Mouse (Mus musculus): Measurements from ENCODE around the gene Ccr3. TPM values are rescaled to one million over a fixed set of nuclear protein-coding genes. Genes with fewer than 3 reads are reported as not detected.

Gene Ccr3
- polyA plus RNA-seq, 1 experiment from 2014 or later: 0.05 TPM

DNA sequence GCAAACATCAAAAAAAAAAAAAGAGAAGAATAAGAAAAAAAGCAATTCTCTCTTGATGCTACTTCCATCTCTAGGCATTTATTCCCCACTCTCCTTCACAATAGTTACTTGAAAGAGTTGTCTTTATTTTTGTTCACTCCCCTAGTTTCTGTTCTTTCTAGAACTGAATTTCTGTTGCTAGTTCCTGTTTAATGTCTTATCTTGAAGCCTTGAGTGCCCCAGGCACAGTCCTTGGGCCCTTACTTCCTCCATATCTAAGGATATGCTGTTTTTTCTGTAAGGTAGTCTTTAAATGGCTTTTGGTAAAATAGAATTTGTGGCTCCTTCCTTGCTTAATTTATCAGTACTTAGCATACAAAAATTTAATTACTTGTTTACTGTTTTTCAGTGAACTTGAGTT, 36.8 kb upstream of the Ccr3 start:
- Histone ChIP-seq H3K36me3 (ENCODE audit: control insufficient read depth, insufficient read depth, low read length) (no peaks in the 10 kb centered on the region), H3K9ac (ENCODE audit: low read length) (no peak overlapping the region), H3K27me3 (ENCODE audit: control insufficient read depth, insufficient read depth, low read length) (no peaks in the 10 kb centered on the region), H3K4me3 (ENCODE audit: control insufficient read depth in 1 of 2, insufficient read depth in 1 of 2, low read depth in 1 of 2, low read length in 2 of 2) (no peak overlapping the region), H3K9me3 (ENCODE audit: control insufficient read depth, low read length) (no peaks in the 10 kb centered on the region), H3K4me1 (ENCODE audit: control insufficient read depth in 2 of 2, insufficient read depth in 2 of 2, low read length in 2 of 2) (no peaks in the 10 kb centered on the region), H3K27ac (replicated peaks in 1 of 2; ENCODE audit: control insufficient read depth in 1 of 2, insufficient read depth in 1 of 2, low read depth in 2 of 2, low read length in 2 of 2) (no peak overlapping the region), H3K4me2 (ENCODE audit: low read length) (no peak overlapping the region)
- no peak for ATAC-seq (ENCODE audit: insufficient number of reproducible peaks, insufficient read depth, low FRiP score, low read depth)

DNA sequence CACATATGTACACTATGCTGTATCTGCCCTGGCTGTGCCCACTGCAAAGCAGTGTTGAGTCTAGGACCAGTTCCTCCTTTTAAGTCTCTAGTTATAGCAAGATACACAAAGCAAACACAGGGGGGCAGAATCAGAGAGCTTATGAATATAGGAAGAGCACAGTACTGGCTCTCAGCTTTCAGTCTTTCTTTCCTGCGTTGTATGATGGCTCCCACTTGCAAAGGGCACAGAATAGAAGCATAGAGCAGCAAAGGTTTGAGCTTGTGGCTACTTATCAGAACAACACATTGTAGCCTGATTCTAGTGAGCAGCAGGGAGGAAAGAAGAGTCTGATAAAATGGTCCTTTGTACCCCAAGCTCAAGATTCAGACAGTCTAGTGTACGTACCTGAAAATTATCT, 35.6 kb upstream of the Ccr3 start:
- Histone ChIP-seq H3K36me3 (ENCODE audit: control insufficient read depth, insufficient read depth, low read length) (no peaks in the 10 kb centered on the region), H3K4me2 (ENCODE audit: low read length) (no peak overlapping the region), H3K4me3 (ENCODE audit: control insufficient read depth in 1 of 2, insufficient read depth in 1 of 2, low read depth in 1 of 2, low read length in 2 of 2) (no peak overlapping the region), H3K9ac (ENCODE audit: low read length) (no peak overlapping the region), H3K4me1 (ENCODE audit: control insufficient read depth in 2 of 2, insufficient read depth in 2 of 2, low read length in 2 of 2) (no peaks in the 10 kb centered on the region), H3K9me3 (ENCODE audit: control insufficient read depth, low read length) (no peaks in the 10 kb centered on the region), H3K27ac (replicated peaks in 1 of 2; ENCODE audit: control insufficient read depth in 1 of 2, insufficient read depth in 1 of 2, low read depth in 2 of 2, low read length in 2 of 2) (no peak overlapping the region), H3K27me3 (ENCODE audit: control insufficient read depth, insufficient read depth, low read length) (no peaks in the 10 kb centered on the region)
- 69% methylated on average over 2 of the region's 2 CpGs for WGBS
- no peak for ATAC-seq (ENCODE audit: insufficient number of reproducible peaks, insufficient read depth, low FRiP score, low read depth)

DNA sequence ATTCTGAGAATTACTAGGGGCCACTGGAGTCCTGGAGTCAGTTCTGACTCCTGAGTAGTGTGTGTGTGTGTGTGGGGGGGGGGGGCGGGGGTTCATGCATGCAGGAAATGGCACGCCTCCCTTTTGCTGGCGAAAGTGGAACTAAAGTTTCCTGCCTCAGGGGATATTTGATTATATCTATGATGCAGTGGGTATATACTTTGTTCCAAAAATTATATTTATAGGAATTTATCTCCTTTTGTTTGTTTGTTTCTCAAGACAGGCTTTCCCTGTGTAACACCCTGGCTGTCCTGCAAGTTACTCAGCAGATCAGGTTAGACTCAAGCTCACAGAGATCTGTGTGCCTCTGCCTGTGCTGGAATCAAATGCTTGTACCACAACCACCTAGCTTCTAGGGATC, 32.1 kb upstream of the Ccr3 start:
- no peak overlapping the region for H3K27ac ChIP-seq (replicated peaks in 1 of 2; ENCODE audit: control insufficient read depth in 1 of 2, insufficient read depth in 1 of 2, low read depth in 2 of 2, low read length in 2 of 2)
- 55% methylated on average over 3 of the region's 3 CpGs for WGBS
- no peak overlapping the region for H3K4me2 ChIP-seq (ENCODE audit: low read length)
- no peaks in the 10 kb centered on the region for H3K9me3 ChIP-seq (ENCODE audit: control insufficient read depth, low read length)
- H3K4me3 ChIP-seq (ENCODE audit: control insufficient read depth in 1 of 2, insufficient read depth in 1 of 2, low read depth in 1 of 2, low read length in 2 of 2): no peak overlapping the region
- no peak overlapping the region for H3K9ac ChIP-seq (ENCODE audit: low read length)
- no peaks in the 10 kb centered on the region for H3K4me1 ChIP-seq (ENCODE audit: control insufficient read depth in 2 of 2, insufficient read depth in 2 of 2, low read length in 2 of 2)
- H3K36me3 ChIP-seq (ENCODE audit: control insufficient read depth, insufficient read depth, low read length): no peaks in the 10 kb centered on the region
- H3K27me3 ChIP-seq (ENCODE audit: control insufficient read depth, insufficient read depth, low read length): no peaks in the 10 kb centered on the region
- ATAC-seq (ENCODE audit: insufficient number of reproducible peaks, insufficient read depth, low FRiP score, low read depth): no peak

DNA sequence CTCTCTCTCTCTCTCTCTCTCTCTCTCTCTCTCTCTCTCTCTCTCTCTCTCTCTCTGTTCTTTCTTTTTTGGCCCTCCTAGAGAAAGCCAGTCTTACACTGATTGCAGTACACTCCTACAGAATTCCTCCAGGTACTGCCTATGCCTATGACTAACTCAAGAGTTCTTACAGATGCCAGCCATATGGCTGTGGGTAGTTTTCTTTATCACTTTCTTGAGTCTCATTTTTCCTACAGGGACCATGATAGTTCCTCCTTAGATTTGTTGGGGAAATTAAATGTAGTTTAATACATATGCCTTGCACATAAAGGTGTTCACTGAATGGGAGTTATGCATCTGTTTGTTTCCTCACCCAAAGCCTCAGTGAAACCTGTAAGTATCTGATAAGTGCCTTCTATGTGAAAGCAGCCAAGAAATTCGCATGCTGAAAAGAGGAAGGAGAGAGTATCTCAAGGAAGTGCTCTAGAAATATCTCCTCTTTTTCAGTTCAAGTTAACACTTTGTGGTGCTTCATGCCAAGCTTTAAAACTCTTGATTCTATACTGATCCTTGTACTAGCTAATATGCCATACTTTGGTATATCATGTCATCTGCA, 30.4 kb upstream of the Ccr3 start:
- Histone ChIP-seq H3K27ac (replicated peaks in 1 of 2; ENCODE audit: control insufficient read depth in 1 of 2, insufficient read depth in 1 of 2, low read depth in 2 of 2, low read length in 2 of 2) (no peak overlapping the region), H3K4me3 (ENCODE audit: control insufficient read depth in 1 of 2, insufficient read depth in 1 of 2, low read depth in 1 of 2, low read length in 2 of 2) (no peak overlapping the region), H3K27me3 (ENCODE audit: control insufficient read depth, insufficient read depth, low read length) (no peaks in the 10 kb centered on the region), H3K36me3 (ENCODE audit: control insufficient read depth, insufficient read depth, low read length) (no peaks in the 10 kb centered on the region), H3K9me3 (ENCODE audit: control insufficient read depth, low read length) (no peaks in the 10 kb centered on the region), H3K4me1 (ENCODE audit: control insufficient read depth in 2 of 2, insufficient read depth in 2 of 2, low read length in 2 of 2) (no peaks in the 10 kb centered on the region), H3K9ac (ENCODE audit: low read length) (no peak overlapping the region), H3K4me2 (ENCODE audit: low read length) (no peak overlapping the region)
- ATAC-seq (ENCODE audit: insufficient number of reproducible peaks, insufficient read depth, low FRiP score, low read depth): no peak
- 27% methylated on average over 1 of the region's 1 CpGs for WGBS

DNA sequence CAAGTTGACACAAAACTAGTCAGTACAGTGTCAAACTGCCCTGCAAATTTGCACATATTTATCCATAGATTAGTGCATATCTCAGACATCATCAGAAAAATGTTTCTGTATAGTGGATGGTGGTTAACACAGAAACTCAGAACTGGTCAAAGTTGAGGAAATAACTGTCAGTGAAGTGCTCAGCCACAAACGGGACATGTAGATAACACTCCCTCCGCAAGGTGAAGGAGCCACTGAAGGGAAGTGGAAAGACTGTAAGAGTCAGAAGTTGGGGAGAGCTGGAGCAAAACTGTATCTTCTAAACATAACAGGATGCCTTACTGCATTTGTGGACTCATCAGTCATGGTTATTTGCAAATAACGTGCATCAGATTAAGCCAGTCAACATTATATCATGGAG, 24.1 kb upstream of the Ccr3 start:
- H3K27ac ChIP-seq (replicated peaks in 1 of 2; ENCODE audit: control insufficient read depth in 1 of 2, insufficient read depth in 1 of 2, low read depth in 2 of 2, low read length in 2 of 2): no peak overlapping the region
- no peak overlapping the region for H3K9ac ChIP-seq (ENCODE audit: low read length)
- H3K4me2 ChIP-seq (ENCODE audit: low read length): no peak overlapping the region
- no peaks in the 10 kb centered on the region for H3K27me3 ChIP-seq (ENCODE audit: control insufficient read depth, insufficient read depth, low read length)
- H3K4me1 ChIP-seq (ENCODE audit: control insufficient read depth in 2 of 2, insufficient read depth in 2 of 2, low read length in 2 of 2): no peaks in the 10 kb centered on the region
- H3K36me3 ChIP-seq (ENCODE audit: control insufficient read depth, insufficient read depth, low read length): no peaks in the 10 kb centered on the region
- whole genome bisulfite sequencing: 48% methylated on average over 3 of the region's 3 CpGs
- H3K9me3 ChIP-seq (ENCODE audit: control insufficient read depth, low read length): no peaks in the 10 kb centered on the region
- H3K4me3 ChIP-seq (ENCODE audit: control insufficient read depth in 1 of 2, insufficient read depth in 1 of 2, low read depth in 1 of 2, low read length in 2 of 2): no peak overlapping the region
- no peak for ATAC-seq (ENCODE audit: insufficient number of reproducible peaks, insufficient read depth, low FRiP score, low read depth)

DNA sequence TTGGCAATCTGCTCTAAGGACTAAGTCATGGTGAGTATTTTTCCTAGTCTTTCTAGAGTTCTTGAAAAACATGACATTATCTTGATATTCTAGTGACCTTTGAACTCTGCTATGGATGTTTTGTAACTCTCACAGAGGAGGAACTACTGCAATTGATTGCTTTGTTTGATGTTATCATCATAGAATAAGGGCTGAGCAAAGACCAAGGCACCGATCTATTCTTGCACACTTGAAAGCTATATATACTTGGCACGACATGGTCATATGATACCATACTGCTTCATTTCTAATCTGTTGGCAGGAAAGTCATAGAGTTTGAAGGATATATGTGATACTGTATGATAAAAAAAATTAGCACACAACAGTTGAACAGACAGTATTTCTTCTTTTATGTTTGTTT, 22.0 kb upstream of the Ccr3 start:
- Histone ChIP-seq H3K27ac (replicated peaks in 1 of 2; ENCODE audit: control insufficient read depth in 1 of 2, insufficient read depth in 1 of 2, low read depth in 2 of 2, low read length in 2 of 2) (no peak overlapping the region), H3K4me2 (ENCODE audit: low read length) (no peak overlapping the region), H3K27me3 (ENCODE audit: control insufficient read depth, insufficient read depth, low read length) (no peaks in the 10 kb centered on the region), H3K4me3 (ENCODE audit: control insufficient read depth in 1 of 2, insufficient read depth in 1 of 2, low read depth in 1 of 2, low read length in 2 of 2) (no peak overlapping the region), H3K36me3 (ENCODE audit: control insufficient read depth, insufficient read depth, low read length) (no peaks in the 10 kb centered on the region), H3K9me3 (ENCODE audit: control insufficient read depth, low read length) (no peaks in the 10 kb centered on the region), H3K9ac (ENCODE audit: low read length) (no peak overlapping the region), H3K4me1 (ENCODE audit: control insufficient read depth in 2 of 2, insufficient read depth in 2 of 2, low read length in 2 of 2) (no peaks in the 10 kb centered on the region)
- 69% methylated on average over 2 of the region's 2 CpGs for WGBS
- ATAC-seq (ENCODE audit: insufficient number of reproducible peaks, insufficient read depth, low FRiP score, low read depth): no peak

DNA sequence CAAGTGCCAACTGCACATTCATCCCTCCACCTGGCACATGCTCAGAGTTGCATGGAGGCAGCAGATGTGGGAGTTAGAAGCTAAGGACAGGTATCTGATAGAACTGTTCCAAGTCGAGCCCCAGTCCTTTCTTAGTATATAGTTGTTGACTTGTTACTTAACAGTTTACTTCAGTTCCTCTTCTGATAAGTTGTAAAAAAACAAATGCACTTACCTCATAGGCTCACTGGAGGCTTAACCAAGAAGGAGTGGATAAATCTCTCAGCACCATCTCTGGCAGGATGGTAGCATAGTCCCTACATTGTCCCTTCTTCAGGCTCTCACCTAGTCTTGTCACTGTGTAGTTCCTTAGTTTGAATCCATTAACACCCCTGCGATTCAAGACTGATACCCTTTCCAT, 9.1 kb upstream of the Ccr3 start:
- Histone ChIP-seq H3K4me1 (ENCODE audit: control insufficient read depth in 2 of 2, insufficient read depth in 2 of 2, low read length in 2 of 2) (no peaks in the 10 kb centered on the region), H3K9ac (ENCODE audit: low read length) (no peak overlapping the region), H3K9me3 (ENCODE audit: control insufficient read depth, low read length) (no peaks in the 10 kb centered on the region), H3K27me3 (ENCODE audit: control insufficient read depth, insufficient read depth, low read length) (no peaks in the 10 kb centered on the region), H3K27ac (replicated peaks in 1 of 2; ENCODE audit: control insufficient read depth in 1 of 2, insufficient read depth in 1 of 2, low read depth in 2 of 2, low read length in 2 of 2) (no peak overlapping the region), H3K36me3 (ENCODE audit: control insufficient read depth, insufficient read depth, low read length) (no peaks in the 10 kb centered on the region), H3K4me3 (ENCODE audit: control insufficient read depth in 1 of 2, insufficient read depth in 1 of 2, low read depth in 1 of 2, low read length in 2 of 2) (no peak overlapping the region), H3K4me2 (ENCODE audit: low read length) (no peak overlapping the region)
- WGBS: 56% methylated on average over 2 of the region's 2 CpGs
- no peak for ATAC-seq (ENCODE audit: insufficient number of reproducible peaks, insufficient read depth, low FRiP score, low read depth)

DNA sequence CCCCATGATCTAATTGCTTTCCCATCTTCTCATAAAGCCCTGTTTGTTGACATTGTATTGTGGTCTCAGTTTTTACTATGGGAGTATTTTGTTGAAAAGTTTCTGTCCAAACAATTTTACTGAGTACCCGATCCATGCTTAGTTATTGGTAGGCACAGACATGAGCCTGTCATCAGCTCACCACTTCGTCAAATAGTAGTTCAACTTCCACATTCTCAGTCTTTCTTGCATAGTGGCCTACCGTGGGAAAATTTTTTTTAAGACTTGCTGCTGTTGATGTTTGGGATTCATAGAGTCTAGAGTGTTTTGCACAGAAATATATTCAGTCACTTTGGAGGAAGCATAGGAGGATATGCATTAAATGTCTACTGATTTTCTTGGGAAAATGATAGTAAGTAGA, 8.5 kb upstream of the Ccr3 start:
- H3K4me3 ChIP-seq (ENCODE audit: control insufficient read depth in 1 of 2, insufficient read depth in 1 of 2, low read depth in 1 of 2, low read length in 2 of 2): no peak overlapping the region
- no peak overlapping the region for H3K9ac ChIP-seq (ENCODE audit: low read length)
- 74% methylated on average over 3 of the region's 3 CpGs for WGBS
- no peaks in the 10 kb centered on the region for H3K36me3 ChIP-seq (ENCODE audit: control insufficient read depth, insufficient read depth, low read length)
- no peak for ATAC-seq (ENCODE audit: insufficient number of reproducible peaks, insufficient read depth, low FRiP score, low read depth)
- H3K4me1 ChIP-seq (ENCODE audit: control insufficient read depth in 2 of 2, insufficient read depth in 2 of 2, low read length in 2 of 2): no peaks in the 10 kb centered on the region
- H3K9me3 ChIP-seq (ENCODE audit: control insufficient read depth, low read length): no peaks in the 10 kb centered on the region
- no peak overlapping the region for H3K27ac ChIP-seq (replicated peaks in 1 of 2; ENCODE audit: control insufficient read depth in 1 of 2, insufficient read depth in 1 of 2, low read depth in 2 of 2, low read length in 2 of 2)
- H3K4me2 ChIP-seq (ENCODE audit: low read length): no peak overlapping the region
- H3K27me3 ChIP-seq (ENCODE audit: control insufficient read depth, insufficient read depth, low read length): no peaks in the 10 kb centered on the region

All from heart, embryonic 14.5 days (tissue).